Mouse (Mus musculus) urinary bladder, postnatal 36 days (tissue): ENCODE results near the gene Olfr12.

Experiments used
- DNase-seq, 2 experiments: peaks; one replicate each; pipeline ENCODE4 v3.0.0; 2022; ENCODE audit warnings: low spot score in 2 of 2, mixed read lengths in 1 of 2

Gene Olfr12

GRCm38 (mm10) chr1:92617488-92617887, at the start of gene Olfr12:
Gene Olfr12, plus strand, starts transcription at chr1:92617788.
- DNase-seq = no peak

GRCm38 (mm10) chr1:92571022-92571421, 46.6 kb upstream of the Olfr12 start, which contains the start of gene Olfr1413:
Gene Olfr1413, plus strand, starts transcription at chr1:92571322.
- DNase-seq = no peak

- DNase-seq = no peak
Observed at GRCm38 (mm10) chr1:92585479-92585878, 32.1 kb upstream of the Olfr12 start, which contains the start of gene Olfr1412. Gene Olfr1412, plus strand, starts transcription at chr1:92585779.

GRCm38 (mm10) chr1:92594111-92594510, 23.5 kb upstream of the Olfr12 start, which contains the start of gene Olfr1411:
Gene Olfr1411, plus strand, starts transcription at chr1:92594411.
- no peak for DNase-seq

- no peak for DNase-seq
Observed at GRCm38 (mm10) chr1:92596019-92596418, 21.6 kb upstream of the Olfr12 start.

GRCm38 (mm10) chr1:92605482-92605881, 12.1 kb upstream of the Olfr12 start, which contains the start of gene Olfr1410:
Gene Olfr1410, plus strand, starts transcription at chr1:92605782.
- DNase-seq = no peak

GRCm38 (mm10) chr1:92607711-92608110, 9.9 kb upstream of the Olfr12 start:
- no peak for DNase-seq

- peak; percentile 13 to 36 for DNase-seq
Observed at GRCm38 (mm10) chr1:92611008-92611407, 6.6 kb upstream of the Olfr12 start.

GRCm38 (mm10) chr1:92613175-92613574, 4.4 kb upstream of the Olfr12 start:
- DNase-seq = no peak

- DNase-seq = no peak
Observed at GRCm38 (mm10) chr1:92614516-92614915, 3.1 kb upstream of the Olfr12 start.

GRCm38 (mm10) chr1:92616046-92616445, 1.5 kb upstream of the Olfr12 start:
- DNase-seq = peak in 1 of 2 experiments; percentile 14

- DNase-seq = no peak
Observed at GRCm38 (mm10) chr1:92618360-92618759, 772 bp downstream of the Olfr12 start.

GRCm38 (mm10) chr1:92628227-92628626, 10.6 kb downstream of the Olfr12 start:
- DNase-seq = no peak

GRCm38 (mm10) chr1:92632196-92632595, 14.6 kb downstream of the Olfr12 start:
- DNase-seq = no peak

- DNase-seq = no peak
Observed at GRCm38 (mm10) chr1:92632948-92633347, 15.4 kb downstream of the Olfr12 start.

GRCm38 (mm10) chr1:92633726-92634125, 16.1 kb downstream of the Olfr12 start:
- no peak for DNase-seq

- DNase-seq = no peak
Observed at GRCm38 (mm10) chr1:92634569-92634968, 17.0 kb downstream of the Olfr12 start.

- DNase-seq = no peak
Observed at GRCm38 (mm10) chr1:92634976-92635599, 17.5 kb downstream of the Olfr12 start.

GRCm38 (mm10) chr1:92636015-92636414, 18.4 kb downstream of the Olfr12 start:
- no peak for DNase-seq

- DNase-seq = no peak
Observed at GRCm38 (mm10) chr1:92636676-92637075, 19.1 kb downstream of the Olfr12 start.

GRCm38 (mm10) chr1:92637501-92638172, 20.0 kb downstream of the Olfr12 start:
- DNase-seq = no peak

GRCm38 (mm10) chr1:92638181-92638580, 20.6 kb downstream of the Olfr12 start:
- no peak for DNase-seq

GRCm38 (mm10) chr1:92638736-92639135, 21.1 kb downstream of the Olfr12 start:
- no peak for DNase-seq
